Mouse (Mus musculus): Measurements from ENCODE around the gene Sbf1.
A peak's percentile ranks its signal among the peaks of the same experiment; 100 is the strongest.

DNA sequence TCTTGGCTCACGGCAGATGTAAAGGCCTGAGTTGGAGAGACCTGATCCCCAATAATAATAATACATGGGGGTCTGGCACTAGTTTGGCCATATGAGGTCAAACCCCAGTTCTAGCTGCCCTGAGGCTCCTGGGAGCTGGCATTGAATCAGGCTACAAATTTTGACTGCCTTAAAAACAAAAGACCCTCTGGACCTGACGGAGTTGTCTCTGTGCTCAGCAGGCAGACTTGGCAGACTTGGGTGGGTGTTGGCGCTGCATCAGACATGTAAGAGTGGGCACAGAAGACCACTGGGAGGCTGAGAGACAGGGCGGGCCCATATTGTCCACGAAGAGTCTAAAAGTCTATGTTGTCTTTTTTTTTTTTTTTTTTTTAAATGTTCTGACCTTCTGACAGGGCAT lies 28.5 kb downstream of the Sbf1 start:
- TF ChIP-seq TCF12 (IDR thresholded peaks at IDR 0.05; ENCODE audit: insufficient read depth, poor library complexity, severe bottlenecking): no peak
- TF ChIP-seq POLR2AphosphoS2 (IDR thresholded peaks at IDR 0.05; ENCODE audit: insufficient read length, low read depth): peak; percentile 48
- no peak for TF ChIP-seq POLR2A (IDR thresholded peaks at IDR 0.05; ENCODE audit: insufficient read length, low read depth)
- TF ChIP-seq MYOG (IDR thresholded peaks at IDR 0.05; ENCODE audit: control insufficient read depth in 1 of 3, insufficient read depth in 1 of 3, insufficient read length in 2 of 3, low read depth in 2 of 3): no peak
- no peak for TF ChIP-seq CEBPB (IDR thresholded peaks at IDR 0.05; ENCODE audit: insufficient read depth, poor library complexity, severe bottlenecking)
